Mouse (Mus musculus): ENCODE measurements around the gene Olfr632.
"Not testable (repeated sequence)": the region's sequence is repeated elsewhere in the genome, so short reads cannot be mapped to it uniquely, and the experiment has no call there.

Olfr632 gene

GRCm38 (mm10) chr7:103934264-103934663 is at the start of gene Olfr632:
Gene Olfr632 (plus strand): TSS chr7:103934347.
- DNase-seq (ENCODE audit: low read depth, low spot score), result no peak

GRCm38 (mm10) chr7:103886152-103886551 is 48.0 kb upstream of the Olfr632 start, which contains the start of gene Olfr66:
Gene Olfr66 (minus strand): TSS chr7:103886252.
- no peak for DNase-seq (ENCODE audit: low read depth, low spot score)

- no peak for DNase-seq (ENCODE audit: low read depth, low spot score)
Observed at GRCm38 (mm10) chr7:103894385-103894784, 39.8 kb upstream of the Olfr632 start, which contains the start of gene Olfr64. Gene Olfr64 (minus strand): TSS chr7:103894485.

GRCm38 (mm10) chr7:103903187-103903586 is 31.0 kb upstream of the Olfr632 start, which contains the start of gene Olfr65:
Gene Olfr65 (plus strand): TSS chr7:103903487.
- no peak for DNase-seq (ENCODE audit: low read depth, low spot score)

- no peak for DNase-seq (ENCODE audit: low read depth, low spot score)
Observed at GRCm38 (mm10) chr7:103910047-103910446, 24.1 kb upstream of the Olfr632 start.

GRCm38 (mm10) chr7:103912969-103913511 is 21.1 kb upstream of the Olfr632 start:
- no peak for DNase-seq (ENCODE audit: low read depth, low spot score)

- DNase-seq (ENCODE audit: low read depth, low spot score), result no peak
Observed at GRCm38 (mm10) chr7:103915338-103915737, 18.8 kb upstream of the Olfr632 start.

- no peak for DNase-seq (ENCODE audit: low read depth, low spot score)
Observed at GRCm38 (mm10) chr7:103928525-103928924, 5.6 kb upstream of the Olfr632 start, which contains the start of gene Olfr631. Gene Olfr631 (plus strand): TSS chr7:103928825.

- DNase-seq (ENCODE audit: low read depth, low spot score), result peak; percentile 1
Observed at GRCm38 (mm10) chr7:103942730-103943129, 8.6 kb downstream of the Olfr632 start.

- DNase-seq (ENCODE audit: low read depth, low spot score), result no peak
Observed at GRCm38 (mm10) chr7:103944137-103944536, 10.0 kb downstream of the Olfr632 start, which contains the start of gene Olfr633. Gene Olfr633 (plus strand): TSS chr7:103944437.

- DNase-seq (ENCODE audit: low read depth, low spot score), result not testable (repeated sequence)
Observed at GRCm38 (mm10) chr7:103966873-103967272, 32.7 kb downstream of the Olfr632 start.

GRCm38 (mm10) chr7:103970852-103971251 is 36.7 kb downstream of the Olfr632 start, which contains the start of gene Olfr635:
Gene Olfr635 (plus strand): TSS chr7:103971152.
- no peak for DNase-seq (ENCODE audit: low read depth, low spot score)

GRCm38 (mm10) chr7:103971782-103972181 is 37.6 kb downstream of the Olfr632 start:
- DNase-seq (ENCODE audit: low read depth, low spot score), result no peak
